ENCODE assay signal across 8 mouse cellular contexts in genomic region chr1:64717504-64717903, GRCm38 (mm10). TPM values are rescaled to one million over a fixed set of nuclear protein-coding genes. Genes with fewer than 3 reads are reported as not detected.
DNase-seq lines count a peak whose midpoint lies in the region; ATAC-seq and TF ChIP-seq lines count a peak whose summit lies in the region.

No protein-coding gene starts in this region.

- peaks cover 2% of the 10 kb centered on the region for H3K36me3 ChIP-seq in testis, adult 2 months (ENCODE audit: control insufficient read depth, insufficient read depth, low read length)
- H3K36me3 ChIP-seq in forebrain, embryonic 15.5 days = peaks cover 20% of the 10 kb centered on the region
- H3K36me3 ChIP-seq in intestine, embryonic 14.5 days (ENCODE audit: control insufficient read depth, insufficient read depth, low read length) = peaks cover 26% of the 10 kb centered on the region
- 0 out of 2 replicates have a peak, but pooled peaks cover 3% of the 10 kb centered on the region for H3K36me3 ChIP-seq in liver, embryonic 11.5 days (ENCODE audit: control insufficient read depth, insufficient read depth, low read length)

- no peak overlapping the region for H3K4me3 ChIP-seq in testis, adult 2 months (ENCODE audit: control insufficient read depth, low read depth, low read length)
- H3K4me3 ChIP-seq in forebrain, embryonic 15.5 days = no peak overlapping the region
- H3K4me3 ChIP-seq in intestine, embryonic 14.5 days (ENCODE audit: low read depth, low read length) = no peak overlapping the region
- no peak overlapping the region for H3K4me3 ChIP-seq in liver, embryonic 11.5 days (ENCODE audit: low read depth, low read length)

- peak; percentile 87; the same call in 1 of the 2 replicates for ATAC-seq in forebrain, embryonic 15.5 days (replicated peaks)
- ATAC-seq in intestine, embryonic 14.5 days (replicated peaks; ENCODE audit: low FRiP score, low TSS enrichment, low read depth) = 0 out of 2 replicates have a peak, but pooled peaks have one; percentile 69
- ATAC-seq in liver, embryonic 11.5 days (replicated peaks; ENCODE audit: low FRiP score) = peak; percentile 78
- peak; percentile 98 for ATAC-seq in neutrophil, adult 5-6 weeks (ENCODE audit: extremely low read depth, insufficient number of reproducible peaks, low FRiP score, poor library complexity, severe bottlenecking)

- no peak overlapping the region for H3K27ac ChIP-seq in testis, adult 2 months (ENCODE audit: control insufficient read depth, insufficient read depth, low read depth, low read length)
- H3K27ac ChIP-seq in forebrain, embryonic 15.5 days (replicated peaks) = no peak overlapping the region
- no peak overlapping the region for H3K27ac ChIP-seq in intestine, embryonic 14.5 days (ENCODE audit: low read depth)
- no peak overlapping the region for H3K27ac ChIP-seq in liver, embryonic 11.5 days (ENCODE audit: low read depth, low read length)

- TF ChIP-seq POLR2A in testis, adult 2 months (IDR thresholded peaks at IDR 0.05; ENCODE audit: control insufficient read depth, low read depth, low read length) = no peak

- H3K9ac ChIP-seq in forebrain, embryonic 15.5 days (replicated peaks) = no peak overlapping the region
- H3K9ac ChIP-seq in intestine, embryonic 14.5 days (ENCODE audit: low read length) = no peak overlapping the region
- H3K9ac ChIP-seq in liver, embryonic 11.5 days (ENCODE audit: low read depth, low read length) = no peak overlapping the region

- H3K27me3 ChIP-seq in testis, adult 2 months (ENCODE audit: control insufficient read depth, insufficient read depth, low read length) = no peaks in the 10 kb centered on the region
- no peaks in the 10 kb centered on the region for H3K27me3 ChIP-seq in forebrain, embryonic 15.5 days
- no peaks in the 10 kb centered on the region for H3K27me3 ChIP-seq in intestine, embryonic 14.5 days (replicated peaks; ENCODE audit: control insufficient read depth, insufficient read depth, low read length)
- H3K27me3 ChIP-seq in liver, embryonic 11.5 days (replicated peaks; ENCODE audit: control insufficient read depth, insufficient read depth, low read length) = no peaks in the 10 kb centered on the region

- DNase-seq in testis, postnatal 14 days (ENCODE audit: low spot score) = no peak
- peak; percentile 61 to 78 for DNase-seq in adrenal gland, postnatal 36 days
- DNase-seq in intestine, embryonic 14.5 days (ENCODE audit: low spot score) = no peak
- DNase-seq in liver, embryonic 11.5 days (ENCODE audit: low spot score) = no peak
- DNase-seq in T-cell, adult 2 months (ENCODE audit: low spot score) = no peak

- no peak overlapping the region for H3K4me2 ChIP-seq in forebrain, embryonic 15.5 days (replicated peaks)
- no peak overlapping the region for H3K4me2 ChIP-seq in intestine, embryonic 14.5 days (ENCODE audit: low read length)
- H3K4me2 ChIP-seq in liver, embryonic 11.5 days = no peak overlapping the region

- H3K9me3 ChIP-seq in forebrain, embryonic 15.5 days = no peaks in the 10 kb centered on the region
- no peaks in the 10 kb centered on the region for H3K9me3 ChIP-seq in intestine, embryonic 14.5 days (ENCODE audit: control insufficient read depth, low read length)
- H3K9me3 ChIP-seq in liver, embryonic 11.5 days (ENCODE audit: control insufficient read depth, low read length) = no peaks in the 10 kb centered on the region

- TF ChIP-seq CTCF in testis, adult 2 months (IDR thresholded peaks at IDR 0.05; ENCODE audit: control insufficient read depth, insufficient read depth, insufficient replicate concordance, low read depth, low read length) = peak; percentile 51; the same call in 1 of the 2 replicates

- H3K4me1 ChIP-seq in testis, adult 2 months (ENCODE audit: control insufficient read depth, insufficient read depth, low read length) = no peaks in the 10 kb centered on the region
- peaks cover 14% of the 10 kb centered on the region for H3K4me1 ChIP-seq in forebrain, embryonic 15.5 days
- H3K4me1 ChIP-seq in intestine, embryonic 14.5 days (replicated peaks; ENCODE audit: control insufficient read depth, insufficient read depth, low read length) = no peaks in the 10 kb centered on the region
- peaks cover 8% of the 10 kb centered on the region for H3K4me1 ChIP-seq in liver, embryonic 11.5 days (replicated peaks; ENCODE audit: control insufficient read depth, insufficient read depth, low read length)

RNA-seq across cellular contexts. Expression of gene Fzd5, which starts 20.0 kb away (rescaled TPM):
- 1.8 and 1.9 TPM in 2 replicates for polyA plus RNA-seq in testis, adult 2 months (2012; rRNA removed)
- 10 to 100 TPM; 15.5 to 21.0 TPM for total RNA-seq in adrenal gland, postnatal 36 days (2021)
- 0.55 and 0.87 TPM in 2 replicates for polyA plus RNA-seq in forebrain, embryonic 15.5 days (2015; fragmentation: Nextera tagmentation; extraction: Ambion mirVana)
- polyA plus RNA-seq in intestine, embryonic 14.5 days (2014; fragmentation: Nextera tagmentation; extraction: Ambion mirVana) = 7.0 and 9.0 TPM in 2 replicates
- polyA plus RNA-seq in liver, embryonic 11.5 days (2014; fragmentation: Nextera tagmentation; extraction: Ambion mirVana) = 2.2 and 2.7 TPM in 2 replicates
- 4.1 and 4.2 TPM in 2 replicates for total RNA-seq in neutrophil, adult 5-6 weeks (2017)

RNA-seq across cellular contexts. Expression of gene Ccnyl1, which starts 27.2 kb away (rescaled TPM):
- polyA plus RNA-seq in testis, adult 2 months (2012; rRNA removed) = 202 and 230 TPM in 2 replicates
- 10 to 100 TPM; 15.2 to 18.9 TPM for total RNA-seq in adrenal gland, postnatal 36 days (2021)
- polyA plus RNA-seq in forebrain, embryonic 15.5 days (2015; fragmentation: Nextera tagmentation; extraction: Ambion mirVana) = 4.0 and 4.6 TPM in 2 replicates
- polyA plus RNA-seq in intestine, embryonic 14.5 days (2014; fragmentation: Nextera tagmentation; extraction: Ambion mirVana) = 7.2 and 8.5 TPM in 2 replicates
- polyA plus RNA-seq in liver, embryonic 11.5 days (2014; fragmentation: Nextera tagmentation; extraction: Ambion mirVana) = 3.4 and 4.7 TPM in 2 replicates
- 19.5 and 24.0 TPM in 2 replicates for total RNA-seq in neutrophil, adult 5-6 weeks (2017)

Comparison
In these comparisons a context has a peak if more than half of its experiments do, and no peak if none do; other contexts are left out.
1. DNase-seq: peak in adrenal gland, postnatal 36 days (2 of 2); none in testis, postnatal 14 days (single experiment), intestine, embryonic 14.5 days (single experiment), liver, embryonic 11.5 days (single experiment) and T-cell, adult 2 months (single experiment).
2. RNA of gene Ccnyl1, which starts 27.2 kb away (polyA plus RNA-seq): 202 to 230 TPM in testis, adult 2 months; 7.2 to 8.5 TPM in intestine, embryonic 14.5 days, 3.4 to 4.7 TPM in liver, embryonic 11.5 days and 4.0 to 4.6 TPM in forebrain, embryonic 15.5 days; every median in the first group is over 10 times any median in the second.
3. Peak in every context shown above with its lines, with median percentiles within 50 percentile points of each other: ATAC-seq.